Mouse (Mus musculus) bone marrow, adult 2 months (tissue): ENCODE data around the gene Iqcd. TPM values are rescaled to one million over a fixed set of nuclear protein-coding genes. Genes with fewer than 3 reads are reported as not detected.
A peak's percentile ranks its signal among the peaks of the same experiment; 100 is the strongest.

Source experiments
- H3K27ac ChIP-seq: fragments of 200-500 bp; 2 replicates; pipeline ENCODE4 v1.5.1; 2012; ENCODE audit warnings: low read depth, mild to moderate bottlenecking, control low read depth, inconsistent platforms, low read length; ENCODE audit not compliant: control insufficient read depth, poor library complexity, insufficient read depth
- H3K4me1 ChIP-seq: fragments of 200-500 bp; 2 replicates; pipeline ENCODE4 v1.6.1; 2011; ENCODE audit warnings: low read length; ENCODE audit not compliant: control insufficient read depth, insufficient read depth
- H3K4me3 ChIP-seq: fragments of 200-500 bp; replicated peaks from 2 replicates; pipeline ENCODE3; 2011; ENCODE audit warnings: mild to moderate bottlenecking, low read depth, low read length, control low read depth; ENCODE audit not compliant: control insufficient read depth
- CTCF ChIP-seq: fragments of 200-500 bp; IDR thresholded peaks from 2 replicates; pipeline ENCODE4 v1.5.1; 2011; ENCODE audit warnings: low read length, control low read depth; ENCODE audit not compliant: control insufficient read depth, insufficient read depth
- POLR2A ChIP-seq: fragments of 200-500 bp; IDR thresholded peaks from 2 replicates; pipeline ENCODE4 v1.6.1; 2011; ENCODE audit warnings: low read depth, mild to moderate bottlenecking, control low read depth, low read length, borderline replicate concordance; ENCODE audit not compliant: control insufficient read depth
- WGBS: fragments of 180-500 bp; shearing (Covaris S2); methylation state at CpG from one replicate; pipeline ENCODE4 v1.1.7; 2018; 5-methylcytosine and 5-hydroxymethylcytosine counted together
- polyA plus RNA-seq: library from polyadenylated mRNA; stranded (reverse); fragments of >200 nt; gene quantifications from 2 replicates; pipeline ENCODE4 v1.2.4, GENCODE M21; 2011; ENCODE audit warnings: low replicate concordance; ENCODE audit not compliant: missing spikeins, insufficient read depth, insufficient read length

Gene Iqcd
- polyA plus RNA-seq, 1 experiment, result 7.2 TPM

DNA sequence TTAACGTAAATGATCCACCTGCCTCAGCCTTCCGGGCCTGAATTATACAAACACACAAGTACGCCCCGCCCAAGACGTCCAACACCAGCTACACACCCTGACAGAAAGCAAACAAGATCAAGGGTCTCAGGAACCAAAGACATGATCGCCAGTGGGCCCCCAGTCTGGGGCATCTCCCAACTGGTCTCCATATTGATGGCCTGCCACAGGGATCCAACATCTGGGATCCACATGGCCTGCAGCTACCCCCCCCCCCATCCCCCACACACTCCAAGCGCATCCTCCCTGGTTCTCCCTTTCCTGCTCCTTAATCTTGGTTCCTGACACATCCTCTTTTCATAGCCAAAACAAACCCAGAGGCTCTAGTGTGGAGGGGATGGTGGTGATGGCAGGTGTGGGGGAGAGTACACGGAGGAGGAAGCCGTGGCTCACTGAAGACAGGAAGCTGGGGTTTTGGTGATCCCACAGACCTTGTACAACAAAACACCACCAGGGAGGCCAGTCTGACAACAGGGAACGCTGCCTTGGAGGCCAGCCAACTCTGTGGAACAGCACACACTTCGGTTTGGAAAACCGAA lies 10.2 kb upstream of the Iqcd start:
- H3K27ac ChIP-seq, result peak overlapping the region; percentile 90

DNA sequence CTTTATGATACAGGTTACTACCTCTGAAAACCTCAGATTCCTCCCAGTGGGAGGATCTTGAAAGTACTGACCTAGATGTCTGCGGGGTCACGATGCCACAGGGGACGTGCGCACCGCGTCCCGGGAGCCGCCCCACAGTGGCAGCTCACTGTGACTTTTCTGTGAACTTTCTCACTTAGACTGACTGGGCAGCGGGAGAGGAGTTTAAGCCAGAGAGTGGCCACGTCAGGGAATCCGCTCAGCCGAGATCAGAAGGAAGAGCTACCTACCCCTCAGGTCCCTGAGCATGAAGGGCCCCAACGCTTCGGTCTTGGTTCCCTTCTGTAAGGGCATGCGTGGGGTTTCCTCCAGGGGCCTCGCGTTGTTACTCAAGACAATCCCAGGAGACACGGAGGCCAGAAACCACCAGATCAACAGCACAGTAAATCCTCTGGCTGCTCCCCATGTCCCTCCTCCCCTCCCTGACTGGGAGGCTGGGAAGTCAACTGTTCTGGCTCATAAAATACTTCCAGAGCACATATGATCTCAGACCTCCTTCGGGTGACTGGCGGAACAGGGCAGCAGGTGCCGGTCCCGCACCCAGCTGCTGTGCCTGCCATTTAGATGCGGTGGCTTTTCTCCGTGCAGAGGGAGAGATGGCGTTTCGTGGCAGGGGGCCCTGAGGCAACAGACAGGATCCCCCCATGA lies 9.5 kb upstream of the Iqcd start:
- Histone ChIP-seq H3K4me1 (peaks cover 13% of the 10 kb centered on the region), H3K27ac (peak overlapping the region; percentile 69), H3K4me3 (no peak overlapping the region)
- TF ChIP-seq CTCF (no peak), POLR2A (no peak)
- 22% methylated on average over 26 of the region's 26 CpGs for WGBS

More for the DNA sequence above, 10.2 kb upstream of the Iqcd start:
- WGBS, result 7% methylated on average over 12 of the region's 12 CpGs
- Histone ChIP-seq H3K4me3 (no peak overlapping the region), H3K4me1 (peaks cover 13% of the 10 kb centered on the region)
- TF ChIP-seq POLR2A (no peak), CTCF (no peak)

DNA sequence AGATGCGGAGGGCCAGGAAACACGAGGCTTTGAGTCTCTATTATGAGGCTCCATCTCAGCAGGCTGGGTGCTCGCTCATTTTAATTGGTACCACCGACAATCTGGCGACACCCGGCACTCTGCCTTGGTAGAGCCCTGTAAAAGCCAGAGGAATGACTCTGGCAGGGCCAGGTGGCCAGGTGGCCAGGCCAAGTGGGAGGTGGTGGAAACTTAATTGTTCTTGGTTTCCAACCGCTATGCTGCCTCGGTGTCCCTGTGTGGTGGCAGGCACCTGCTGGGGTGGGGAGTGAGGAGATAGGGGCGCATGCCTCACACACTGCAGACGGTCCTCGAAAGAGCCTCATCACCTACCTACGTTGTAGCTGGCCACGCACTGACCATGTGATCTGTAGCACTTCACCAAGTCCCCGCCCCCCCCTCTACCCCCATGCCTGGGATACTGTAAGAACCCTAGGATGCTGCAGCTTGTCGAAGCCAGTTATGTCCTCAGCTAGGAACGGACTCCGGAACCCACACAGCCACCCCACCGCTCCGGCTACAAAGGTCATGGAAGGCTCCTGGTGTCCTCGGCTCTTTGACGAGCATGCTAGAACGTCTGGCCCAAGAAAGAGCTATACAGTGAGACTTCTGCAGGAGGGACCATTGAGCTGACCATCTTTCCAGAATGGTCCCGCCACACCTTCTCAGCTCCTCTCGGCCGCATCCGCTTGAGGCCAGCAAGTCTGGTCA lies 8.8 kb upstream of the Iqcd start:
- Histone ChIP-seq H3K4me3 (no peak overlapping the region), H3K27ac (no peak overlapping the region), H3K4me1 (peaks cover 13% of the 10 kb centered on the region)
- TF ChIP-seq POLR2A, result no peak
- TF ChIP-seq CTCF, result no peak
- WGBS, result 83% methylated on average over 26 of the region's 26 CpGs

DNA sequence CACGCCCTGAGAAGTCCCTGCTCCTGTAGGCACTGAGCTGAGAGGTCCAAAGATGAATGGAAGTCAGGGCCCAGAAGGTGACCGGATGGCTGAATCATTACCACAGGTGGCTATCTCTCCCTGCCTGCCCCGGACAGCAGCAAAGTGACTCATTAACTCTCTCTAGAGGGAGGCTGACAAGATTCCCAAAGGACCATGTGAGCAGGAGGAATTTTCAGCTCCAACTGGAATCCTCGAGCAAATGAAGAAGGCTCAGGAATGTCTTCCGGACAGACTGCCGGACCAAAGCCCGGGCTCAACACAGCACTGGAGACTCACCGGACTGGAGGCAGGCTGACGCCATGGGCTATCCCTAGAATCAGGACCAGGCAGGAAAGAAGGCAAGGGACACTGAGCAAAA lies 6.8 kb upstream of the Iqcd start:
- Histone ChIP-seq H3K27ac (no peak overlapping the region), H3K4me1 (peaks cover 9% of the 10 kb centered on the region), H3K4me3 (no peak overlapping the region)
- TF ChIP-seq CTCF, result no peak
- TF ChIP-seq POLR2A, result no peak
- 94% methylated on average over 9 of the region's 9 CpGs for WGBS

DNA sequence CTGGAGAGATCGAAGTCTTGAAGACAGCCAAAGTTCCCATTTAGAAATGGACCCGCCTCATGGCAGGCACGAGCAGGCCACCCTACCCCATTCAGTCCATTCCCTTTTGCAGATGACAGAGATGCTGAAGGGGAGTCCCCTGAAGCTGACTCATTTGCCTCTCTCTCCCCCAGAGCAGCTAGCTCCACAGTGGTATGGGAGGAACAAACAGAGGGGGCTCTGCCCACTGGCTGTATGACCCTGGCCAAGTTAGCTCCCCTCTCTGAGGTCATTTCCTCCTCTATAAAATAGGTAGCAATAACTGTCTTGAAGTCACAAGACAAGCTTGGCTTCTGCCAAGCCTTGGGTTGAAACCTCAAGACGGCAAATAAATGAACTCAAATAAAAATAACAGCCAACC lies 5.3 kb upstream of the Iqcd start:
- Histone ChIP-seq H3K27ac (no peak overlapping the region), H3K4me1 (peaks cover 1% of the 10 kb centered on the region; the same call in 1 of the 2 replicates), H3K4me3 (no peak overlapping the region)
- TF ChIP-seq CTCF, result no peak
- no peak for TF ChIP-seq POLR2A
- 76% methylated on average over 4 of the region's 4 CpGs for WGBS

DNA sequence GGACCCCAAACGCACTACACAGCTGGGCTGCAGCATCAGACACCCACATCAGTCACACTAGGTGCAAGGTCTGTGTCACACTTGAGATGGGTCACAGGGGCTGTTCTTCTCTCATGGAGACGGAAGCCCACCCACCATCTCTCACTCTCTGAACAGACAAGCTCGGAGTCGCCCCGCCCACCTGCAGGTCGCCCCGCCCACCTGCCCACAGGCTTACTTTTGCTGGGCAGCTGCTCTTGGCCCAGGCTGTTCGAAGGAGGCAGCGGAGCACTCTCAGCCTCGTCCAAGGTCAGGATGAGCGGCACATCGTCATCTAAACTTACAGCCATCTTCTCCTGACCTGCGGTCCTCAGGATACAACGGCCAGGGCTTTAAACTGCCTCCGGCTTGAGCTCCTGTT lies 3.8 kb upstream of the Iqcd start:
- 83% methylated on average over 15 of the region's 15 CpGs for WGBS
- TF ChIP-seq CTCF (no peak), POLR2A (no peak)
- H3K4me3 ChIP-seq, result no peak overlapping the region
- no peak overlapping the region for H3K27ac ChIP-seq
- H3K4me1 ChIP-seq, result peaks cover 2% of the 10 kb centered on the region; the same call in 1 of the 2 replicates

DNA sequence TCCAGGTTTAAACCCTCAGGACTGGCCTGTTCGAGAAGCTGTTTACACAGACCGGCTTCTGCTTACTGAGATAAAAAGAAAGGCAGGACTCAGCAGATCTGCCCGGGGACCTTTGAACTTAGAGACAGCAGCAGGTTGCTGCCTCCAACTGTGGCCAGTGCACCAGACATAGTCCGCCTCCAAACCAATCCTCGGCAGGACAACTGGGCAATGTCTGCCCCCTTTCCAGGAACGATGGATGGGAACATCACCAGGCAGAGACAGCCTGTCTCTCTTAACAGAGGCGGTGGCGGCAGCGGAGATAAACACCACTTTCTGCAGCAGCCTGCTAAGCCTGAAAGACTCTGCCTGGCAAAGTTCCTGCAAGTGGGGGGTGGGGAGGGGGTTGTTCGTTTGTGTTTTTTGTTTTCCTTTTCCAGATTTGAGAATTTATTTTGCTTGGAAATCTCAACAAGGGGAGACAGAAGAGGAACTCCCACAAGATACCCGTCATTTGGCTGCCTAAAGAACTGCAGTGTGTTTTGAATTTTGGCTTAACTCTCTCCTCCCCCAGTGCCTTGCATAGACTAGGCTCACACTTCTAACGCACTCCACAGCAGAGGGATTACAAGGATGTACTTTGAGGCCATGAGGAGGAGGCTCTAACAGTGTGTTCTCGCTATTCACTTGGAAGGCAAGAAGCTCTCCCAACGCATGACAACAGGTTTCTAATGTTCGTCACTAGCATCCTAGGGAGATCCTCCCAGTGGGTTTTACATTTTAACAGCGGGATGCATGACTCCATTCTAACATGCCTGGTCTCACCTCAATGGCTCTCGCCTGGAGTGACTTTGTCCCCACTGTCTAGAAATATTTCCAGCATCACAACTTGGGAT lies 1.8 kb upstream of the Iqcd start:
- Histone ChIP-seq H3K4me3 (peak overlapping the region; percentile 81), H3K27ac (peak overlapping the region; percentile 96), H3K4me1 (peaks cover 2% of the 10 kb centered on the region; the same call in 1 of the 2 replicates)
- TF ChIP-seq POLR2A (0 out of 2 replicates have a peak, but pooled peaks have one; percentile 44), CTCF (no peak)
- WGBS, result 31% methylated on average over 17 of the region's 17 CpGs

DNA sequence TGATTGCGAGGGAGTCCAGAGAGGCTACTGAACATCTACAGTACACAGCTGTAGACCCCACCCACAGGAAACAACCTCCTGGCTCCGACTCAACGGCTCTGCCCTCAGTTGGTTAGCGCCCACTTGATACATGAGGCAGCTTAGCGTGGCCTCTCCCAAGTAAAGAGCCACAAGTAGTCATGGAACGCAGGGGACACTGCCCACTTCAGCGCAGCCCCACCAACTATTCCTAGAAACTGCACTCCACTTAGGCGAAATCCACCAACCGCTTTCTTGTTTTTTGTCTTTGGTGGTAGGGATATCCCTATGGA lies 1.2 kb upstream of the Iqcd start:
- WGBS, result 7% methylated on average over 9 of the region's 9 CpGs
- Histone ChIP-seq H3K4me3 (peak overlapping the region; percentile 81), H3K27ac (peak overlapping the region; percentile 96), H3K4me1 (peaks cover 2% of the 10 kb centered on the region; the same call in 1 of the 2 replicates)
- TF ChIP-seq POLR2A, result no peak
- TF ChIP-seq CTCF, result no peak
